Mouse (Mus musculus) liver, embryonic 14.5 days (tissue): ENCODE data around the gene Ccnk.

Experiments used
- CTCF ChIP-seq: IDR thresholded peaks from 2 replicates; pipeline ENCODE4 v1.5.1; 2016; ENCODE audit warnings: antibody characterized with exemption, low read depth, control low read depth
- EP300 ChIP-seq: IDR thresholded peaks from 2 replicates; pipeline ENCODE4 v1.6.1; 2016; ENCODE audit warnings: antibody characterized with exemption, low read depth

DNA sequence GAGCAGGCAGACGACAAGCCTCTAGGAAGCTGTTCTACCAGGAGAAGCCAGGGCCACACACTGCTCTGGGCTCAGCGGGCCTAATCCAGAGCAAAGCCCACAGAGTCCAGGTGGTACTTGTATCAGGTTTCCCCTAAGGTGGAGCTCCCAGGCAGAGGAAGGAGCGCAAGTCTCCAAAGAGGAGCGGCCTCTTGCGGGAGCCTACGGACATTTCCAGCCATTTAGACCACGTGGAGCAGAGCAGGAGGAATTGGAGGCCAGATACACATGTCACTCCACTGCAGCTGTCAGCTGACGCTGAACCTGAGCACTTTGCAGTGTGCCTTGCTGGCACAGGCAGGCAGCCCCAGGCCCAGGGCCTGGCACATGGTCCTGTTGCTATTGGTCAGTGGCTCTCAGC is 35.7 kb downstream of the Ccnk start:
- TF ChIP-seq CTCF (no peak), EP300 (no peak)
